Mouse (Mus musculus) granulocyte monocyte progenitor cell, adult 5-6 weeks (primary cell): Measurements from ENCODE around the gene Drc7. TPM values are rescaled to one million over a fixed set of nuclear protein-coding genes. Genes with fewer than 3 reads are reported as not detected.

Source experiments
- ATAC-seq: replicated peaks from 2 replicates; pipeline ENCODE4 v1.8.0; 2016; ENCODE audit warnings: mild to moderate bottlenecking, moderate TSS enrichment, inconsistent platforms; ENCODE audit not compliant: poor library complexity, severe bottlenecking
- total RNA-seq, 2 experiments: library from RNA; stranded (forward) in 1 of 2; stranded (reverse) in 1 of 2; fragments of 200-712, 200-1000 nt in 1 of 2; fragments of >200 nt in 1 of 2; fragmentation: Nextera tagmentation in 1 of 2; gene quantifications; 2 replicates each; pipeline ENCODE4 v1.2.3; 2014 to 2017

The Drc7 gene
- total RNA-seq, 2 experiments from 2014 or later = 1.2 to 2.5 TPM

DNA sequence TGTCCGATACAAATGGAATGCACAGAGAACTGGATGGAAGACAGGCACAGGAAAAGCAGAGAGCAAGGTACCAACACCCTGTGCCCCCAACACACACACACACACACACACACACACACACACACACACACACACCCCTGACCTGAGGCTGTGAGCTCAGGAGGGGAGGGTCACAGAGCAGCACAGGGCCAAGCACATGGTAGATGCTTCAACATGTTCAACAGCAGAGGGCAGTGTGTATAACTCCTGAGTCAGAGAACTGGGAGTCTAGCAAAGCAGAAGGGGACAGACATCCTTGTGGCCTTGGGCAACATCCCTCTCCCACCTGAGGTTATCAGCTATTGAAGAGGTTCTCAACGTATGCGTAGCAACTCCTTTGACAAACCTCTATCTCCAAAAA lies 58.8 kb downstream of the Drc7 start:
- ATAC-seq = peak; percentile 89

DNA sequence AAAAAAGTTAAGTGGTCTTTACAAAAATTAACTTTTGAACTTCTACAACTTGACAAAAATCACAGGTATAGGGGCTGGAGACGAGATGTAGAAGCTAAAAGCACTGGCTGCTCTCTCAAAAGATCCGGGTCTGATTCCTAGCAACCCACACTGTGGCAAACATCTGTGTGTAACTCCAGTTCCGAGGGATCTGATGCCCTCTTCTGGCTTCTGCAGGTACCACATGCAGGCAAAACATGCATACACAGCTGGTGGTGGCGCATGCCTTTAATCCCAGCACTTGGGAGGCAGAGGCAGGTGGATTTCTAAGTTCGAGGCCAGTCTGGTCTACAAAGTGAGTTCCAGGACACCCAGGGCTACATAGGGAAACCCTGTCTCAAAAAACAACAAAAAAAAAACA lies 68.6 kb downstream of the Drc7 start:
- ATAC-seq = no peak

DNA sequence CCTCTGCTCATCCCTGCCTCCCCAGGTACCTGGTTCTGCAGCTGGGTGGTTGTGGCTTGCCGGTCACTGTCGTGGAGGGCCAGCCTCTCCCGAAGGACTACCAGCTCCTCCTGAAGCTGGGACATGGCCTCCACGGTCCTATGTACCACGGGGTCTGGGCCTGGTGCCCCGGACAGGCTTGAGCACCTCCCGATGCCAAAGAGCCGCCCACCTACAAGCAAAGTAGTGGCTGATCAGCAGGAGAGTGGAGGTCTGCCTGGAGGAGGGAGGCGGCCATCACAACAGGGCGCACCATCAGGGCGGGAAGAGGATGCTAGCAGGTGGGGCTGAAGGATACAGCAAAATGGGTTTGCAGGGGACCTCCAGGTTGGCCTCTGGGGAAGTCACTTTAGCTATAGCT lies 71.6 kb downstream of the Drc7 start:
- ATAC-seq = no peak

DNA sequence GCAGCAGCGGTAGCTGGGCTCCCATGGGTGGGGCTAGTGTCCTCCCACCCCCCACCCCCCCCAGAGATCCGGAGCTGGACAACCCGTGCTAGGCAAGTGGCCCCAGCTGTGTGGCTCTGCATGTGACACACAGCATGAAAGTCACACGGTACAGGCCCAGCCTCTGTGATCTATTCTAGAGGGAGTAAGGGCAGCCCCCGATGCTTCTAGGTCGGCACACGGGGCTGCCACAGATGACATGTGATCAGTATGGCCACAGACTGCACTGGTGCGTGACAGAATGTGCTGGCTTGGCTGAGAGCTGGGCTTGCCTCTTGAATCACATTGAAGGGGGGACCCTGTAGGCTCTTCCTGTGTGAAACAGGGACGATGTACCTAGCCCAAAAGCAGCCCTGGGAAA lies 72.8 kb downstream of the Drc7 start:
- ATAC-seq = no peak

Other genes with a start within 250 kb of the Drc7 start
- not detected in 2 replicates for gene Ccl17, start 244.7 kb upstream of the Drc7 start, total RNA-seq (2014; fragmentation: Nextera tagmentation)
- not detected in 2 replicates for gene Ccl17, start 244.7 kb upstream of the Drc7 start, total RNA-seq (2017)
- gene Coq9, start 216.8 kb upstream of the Drc7 start, total RNA-seq (2014; fragmentation: Nextera tagmentation) = 49.5 and 54.4 TPM in 2 replicates
- 46.6 and 57.4 TPM in 2 replicates for gene Coq9, start 216.8 kb upstream of the Drc7 start, total RNA-seq (2017)
- gene Ciapin1, start 216.7 kb upstream of the Drc7 start, total RNA-seq (2014; fragmentation: Nextera tagmentation) = 45.7 and 48.0 TPM in 2 replicates
- gene Ciapin1, start 216.7 kb upstream of the Drc7 start, total RNA-seq (2017) = 46.1 and 72.3 TPM in 2 replicates
- gene Polr2c, start 197.7 kb upstream of the Drc7 start, total RNA-seq (2014; fragmentation: Nextera tagmentation) = 57.6 and 75.3 TPM in 2 replicates
- gene Polr2c, start 197.7 kb upstream of the Drc7 start, total RNA-seq (2017) = 55.6 and 74.5 TPM in 2 replicates
- not detected in 2 replicates for gene Dok4, start 178.8 kb upstream of the Drc7 start, total RNA-seq (2014; fragmentation: Nextera tagmentation)
- gene Dok4, start 178.8 kb upstream of the Drc7 start, total RNA-seq (2017) = 0.13 and 0.62 TPM in 2 replicates
- gene Ccdc102a, start 137.0 kb upstream of the Drc7 start, total RNA-seq (2014; fragmentation: Nextera tagmentation) = not detected in 2 replicates
- gene Ccdc102a, start 137.0 kb upstream of the Drc7 start, total RNA-seq (2017) = 0.34 and 1.5 TPM in 2 replicates
- not detected in 2 replicates for gene Adgrg5, start 131.4 kb upstream of the Drc7 start, total RNA-seq (2014; fragmentation: Nextera tagmentation)
- not detected in 2 replicates for gene Adgrg5, start 131.4 kb upstream of the Drc7 start, total RNA-seq (2017)
- 115 and 208 TPM in 2 replicates for gene Adgrg1, start 80.4 kb upstream of the Drc7 start, total RNA-seq (2014; fragmentation: Nextera tagmentation)
- gene Adgrg1, start 80.4 kb upstream of the Drc7 start, total RNA-seq (2017) = 50.3 and 50.9 TPM in 2 replicates
- gene Adgrg3, start 37.4 kb upstream of the Drc7 start, total RNA-seq (2014; fragmentation: Nextera tagmentation) = 142 and 175 TPM in 2 replicates
- gene Adgrg3, start 37.4 kb upstream of the Drc7 start, total RNA-seq (2017) = 170 and 173 TPM in 2 replicates
- 14.3 and 17.6 TPM in 2 replicates for gene Katnb1, start 26.1 kb downstream of the Drc7 start, total RNA-seq (2014; fragmentation: Nextera tagmentation)
- gene Katnb1, start 26.1 kb downstream of the Drc7 start, total RNA-seq (2017) = 33.2 and 34.4 TPM in 2 replicates
- gene Kifc3, start 147.7 kb downstream of the Drc7 start, total RNA-seq (2014; fragmentation: Nextera tagmentation) = 0.26 and 1.1 TPM in 2 replicates
- 3.2 and 4.1 TPM in 2 replicates for gene Kifc3, start 147.7 kb downstream of the Drc7 start, total RNA-seq (2017)